Mouse (Mus musculus): ENCODE results near the gene Cnot4. TPM values are rescaled to one million over a fixed set of nuclear protein-coding genes. Genes with fewer than 3 reads are reported as not detected.
"Not testable (repeated sequence)": the region's sequence is repeated elsewhere in the genome, so short reads cannot be mapped to it uniquely, and the experiment has no call there.

Gene Cnot4
- total RNA-seq (2021): 10 to 100 TPM; 18.4 to 25.2 TPM
- long read RNA-seq, experiment 1, transcript Cnot4-203 (12 exons, 3,473 nt): major isoform, 5 of 16 reads
- long read RNA-seq, experiment 1, transcript Cnot4-207 (11 exons, 3,296 nt): major isoform, 5 of 16 reads
- long read RNA-seq, experiment 1, partial matches to known transcripts: 2 of 16 reads
- long read RNA-seq, experiment 1, other reads (novel, unspliced or antisense): 3 of 16 reads
- long read RNA-seq, experiment 2, partial matches to known transcripts: 3 of 11 reads
- long read RNA-seq, experiment 2, other reads (novel, unspliced or antisense): 2 of 11 reads

DNA sequence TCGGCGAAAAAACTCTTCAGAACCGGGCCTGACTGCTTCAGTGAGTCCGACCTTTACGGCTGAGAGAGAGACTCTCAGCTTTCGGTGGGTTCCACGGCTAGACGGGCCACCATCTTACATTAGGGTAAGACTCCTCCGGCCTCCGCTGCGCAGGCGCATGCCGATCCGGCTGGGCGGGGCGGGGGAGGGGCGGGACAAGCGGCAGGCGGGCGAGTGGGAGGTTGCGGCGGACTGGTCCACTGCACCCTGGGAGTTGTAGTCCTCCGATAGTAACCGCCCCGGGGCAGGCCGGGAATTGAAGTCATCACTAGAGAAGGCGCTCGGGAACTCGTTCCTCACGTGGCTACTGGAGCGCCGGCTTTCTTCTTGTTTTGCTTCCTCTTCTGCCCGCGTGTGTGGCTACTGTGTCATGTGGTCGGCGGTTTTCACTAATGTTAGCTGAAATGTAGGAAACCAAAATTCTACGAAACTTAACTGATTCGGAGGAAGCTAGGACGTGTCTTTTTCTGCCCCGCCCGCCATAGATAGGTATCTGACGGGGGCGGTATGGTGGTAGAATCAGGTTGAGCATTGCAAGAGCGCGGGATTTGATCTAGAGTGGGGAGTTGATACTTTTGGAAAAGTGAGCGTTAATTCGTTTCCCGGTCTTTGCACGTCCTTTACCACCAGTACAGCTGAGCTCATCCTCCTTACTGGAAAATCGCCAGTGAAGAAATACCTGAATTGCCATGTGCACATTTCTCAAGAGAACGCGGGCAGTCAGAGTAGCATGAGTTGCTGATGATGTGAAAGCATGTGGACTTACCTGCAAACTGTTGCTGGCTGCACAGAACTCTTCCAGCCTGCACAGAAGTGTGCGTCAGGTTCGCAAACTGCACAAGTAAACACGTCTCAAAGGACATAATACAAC lies at the start of gene Cnot4:
Gene Cnot4, minus strand, starts transcription at position 146 of the 910 bp plus-strand sequence.
- DNase-seq: peak; percentile 97

DNA sequence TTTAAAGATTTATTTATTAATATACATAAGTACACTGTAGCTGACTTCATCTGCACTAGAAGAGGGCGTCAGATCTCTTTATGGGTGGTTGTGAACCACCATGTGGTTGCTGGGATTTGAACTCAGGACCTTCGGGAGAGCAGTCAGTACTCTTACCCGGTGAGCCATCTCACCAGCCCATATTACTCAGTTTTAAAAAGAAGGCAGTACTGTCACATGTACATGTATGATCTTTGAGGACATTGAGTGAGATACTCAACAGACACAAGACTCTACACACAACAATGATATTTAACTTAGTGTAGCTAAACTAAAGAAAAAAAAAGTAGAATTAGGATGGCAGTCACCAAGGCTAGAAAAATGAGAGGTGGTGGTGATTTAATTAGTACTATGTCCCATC lies 45.8 kb upstream of the Cnot4 start:
- DNase-seq: not testable (repeated sequence)

- DNase-seq: peak; percentile 46
These were observed 44.2 kb upstream of the Cnot4 start for GRCm38 (mm10) chr6:35177650-35178272.

GRCm38 (mm10) chr6:35176979-35177649 lies 43.6 kb upstream of the Cnot4 start, which contains the start of gene Nup205:
Gene Nup205 (plus strand): TSS chr6:35177421.
- peak; percentile 73 for DNase-seq

DNA sequence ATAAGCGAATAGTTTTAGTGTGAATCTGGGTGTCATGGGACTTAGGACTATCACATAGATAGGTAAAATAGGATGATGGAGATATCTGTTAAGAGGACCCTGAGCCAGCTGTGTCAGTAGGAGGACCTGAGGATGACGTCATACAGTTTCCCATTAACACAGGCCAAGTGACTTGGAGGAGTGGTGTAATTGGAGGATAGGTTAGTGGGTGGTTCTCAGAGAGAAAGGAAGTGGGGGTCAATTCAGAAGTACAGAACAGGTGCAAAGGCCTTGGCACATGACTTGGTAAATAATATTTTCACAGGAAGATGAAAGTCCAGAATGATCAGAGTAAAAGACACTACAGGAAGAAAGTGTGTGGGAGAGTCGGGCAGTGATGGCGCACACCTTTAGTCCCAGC lies 39.7 kb upstream of the Cnot4 start:
- DNase-seq: no peak

- DNase-seq: not testable (repeated sequence)
These were observed 38.5 kb upstream of the Cnot4 start for GRCm38 (mm10) chr6:35172028-35172427.

GRCm38 (mm10) chr6:35169250-35169649 lies 35.7 kb upstream of the Cnot4 start:
- DNase-seq: no peak

GRCm38 (mm10) chr6:35154540-35154939 lies 21.0 kb upstream of the Cnot4 start:
- DNase-seq: no peak

DNA sequence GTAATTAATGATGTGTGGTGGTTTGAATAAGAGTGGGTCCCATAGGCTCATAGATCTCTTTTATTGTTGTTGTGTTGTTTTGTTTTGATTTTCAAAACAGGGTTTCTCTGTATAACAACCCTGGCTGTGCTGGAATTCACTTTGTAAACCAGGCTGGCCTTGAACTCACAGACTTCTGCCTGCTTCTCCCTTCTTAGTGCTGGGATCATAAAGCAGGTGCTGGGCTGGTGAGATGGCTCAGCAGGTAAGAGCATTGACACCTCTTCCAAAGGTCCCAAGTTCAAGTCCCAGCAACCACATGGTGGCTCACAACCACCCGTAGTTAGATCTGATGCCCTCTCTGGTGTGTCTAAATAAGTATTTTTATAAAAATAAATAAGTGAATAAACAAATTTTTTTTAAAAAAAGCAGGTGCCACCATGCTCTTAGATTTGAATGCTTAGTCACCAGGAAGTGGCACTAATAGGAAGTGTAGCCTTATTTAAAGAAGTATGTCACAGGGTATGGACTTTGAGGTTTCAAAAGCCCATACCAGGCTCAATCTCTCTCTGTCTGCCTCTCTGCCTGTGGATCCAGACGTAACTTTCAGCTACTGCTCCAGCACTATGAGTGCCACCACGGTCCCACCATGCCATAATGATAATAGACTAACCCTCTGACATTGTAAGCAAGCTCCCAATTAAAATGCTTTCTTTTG lies 14.3 kb upstream of the Cnot4 start:
- no peak for DNase-seq

DNA sequence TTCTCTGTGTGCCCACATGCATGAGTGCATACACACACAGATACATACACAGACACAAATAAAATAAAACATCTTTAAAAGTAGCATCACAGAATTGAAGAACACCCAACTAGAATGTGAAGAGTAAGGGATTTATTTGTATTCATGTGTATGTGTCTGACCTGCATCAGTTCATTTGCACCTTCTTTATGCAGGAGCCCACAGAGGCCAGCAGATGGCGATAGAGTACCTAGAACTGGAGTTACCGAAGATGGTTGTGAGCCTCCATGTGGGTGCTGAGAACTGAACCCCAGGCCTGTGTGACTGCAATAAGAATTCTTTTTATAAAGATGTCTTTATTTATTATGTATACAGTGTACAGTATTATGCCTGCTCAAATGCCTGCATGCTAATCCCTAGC lies 12.0 kb upstream of the Cnot4 start:
- DNase-seq: no peak

- no peak for DNase-seq
These were observed 6.8 kb upstream of the Cnot4 start for GRCm38 (mm10) chr6:35140351-35140750.

DNA sequence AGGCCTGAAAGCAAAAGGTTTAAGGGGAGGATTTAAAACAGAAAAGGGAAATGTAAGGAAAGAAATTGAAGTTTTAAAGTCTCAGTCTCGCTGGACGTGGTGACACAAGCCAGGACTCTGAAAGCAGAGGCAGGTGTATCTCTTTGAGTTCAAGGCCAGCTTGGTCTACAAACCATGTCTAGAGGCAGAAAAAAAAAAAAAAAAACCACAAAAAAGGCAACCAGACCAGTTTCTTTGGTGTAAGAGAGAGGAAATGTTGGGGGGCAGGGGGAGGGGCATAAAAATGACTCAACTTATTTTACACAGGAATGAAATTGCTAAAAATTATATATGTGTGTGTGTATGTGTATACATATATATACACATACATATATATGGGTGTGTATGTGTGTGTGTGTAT lies 1.3 kb upstream of the Cnot4 start:
- DNase-seq: no peak

DNA sequence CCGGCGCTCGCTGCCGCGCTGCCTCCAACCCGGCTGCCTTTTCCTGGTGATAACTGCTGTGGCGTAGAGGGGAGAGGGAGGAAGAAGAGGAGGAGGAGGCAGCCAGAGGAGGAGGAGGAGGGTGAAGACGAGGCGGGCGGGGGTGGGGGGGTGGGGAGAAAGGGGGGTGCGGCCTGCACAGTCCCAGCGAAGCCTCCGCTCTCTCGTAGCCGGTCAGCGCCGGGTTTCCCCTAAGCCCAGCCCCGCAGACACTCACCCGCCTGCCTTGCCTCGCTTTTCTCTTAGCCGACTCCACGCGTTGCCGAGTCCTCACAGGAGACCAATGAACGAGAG lies 312 bp downstream of the Cnot4 start:
- DNase-seq: no peak

DNA sequence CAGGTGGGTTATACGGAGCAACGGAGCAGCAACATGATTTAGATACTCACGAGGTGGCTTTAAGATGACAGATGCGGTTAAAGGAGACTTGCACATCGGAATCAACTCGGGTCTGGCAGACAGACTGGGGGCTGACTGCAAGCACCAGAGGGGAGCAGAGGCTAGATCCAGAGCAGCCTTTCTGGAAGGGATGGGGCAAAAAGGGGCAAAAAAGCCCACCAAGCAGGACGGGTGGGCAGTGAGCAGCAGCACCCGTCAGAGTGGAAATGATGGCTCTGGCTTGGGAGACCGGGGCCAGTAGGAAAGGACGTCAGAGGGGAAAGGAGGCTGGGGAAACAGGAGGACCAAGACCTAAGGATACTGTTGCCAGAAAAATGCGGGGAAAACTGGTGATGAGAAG lies 718 bp downstream of the Cnot4 start:
- peak; percentile 14 for DNase-seq

DNA sequence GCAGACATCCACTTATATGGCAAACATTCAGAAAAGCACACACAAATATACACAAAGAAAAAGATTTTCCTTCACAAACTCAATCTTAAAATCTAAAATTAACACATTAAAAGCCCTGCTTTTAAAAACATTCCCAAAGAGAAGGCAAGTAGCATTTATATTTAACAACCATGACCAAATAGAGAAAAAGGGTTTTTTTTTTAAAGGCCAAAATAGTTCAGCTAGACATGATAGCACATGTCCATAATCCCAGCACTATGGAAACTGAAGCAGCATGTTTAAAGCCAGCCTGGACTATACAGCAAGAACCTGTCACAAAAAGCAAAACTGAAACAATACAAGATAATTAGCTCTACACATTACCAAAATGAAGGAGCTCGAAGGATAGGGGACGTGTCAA lies 11.0 kb downstream of the Cnot4 start:
- no peak for DNase-seq

GRCm38 (mm10) chr6:35121925-35122324 lies 11.6 kb downstream of the Cnot4 start:
- no peak for DNase-seq

DNA sequence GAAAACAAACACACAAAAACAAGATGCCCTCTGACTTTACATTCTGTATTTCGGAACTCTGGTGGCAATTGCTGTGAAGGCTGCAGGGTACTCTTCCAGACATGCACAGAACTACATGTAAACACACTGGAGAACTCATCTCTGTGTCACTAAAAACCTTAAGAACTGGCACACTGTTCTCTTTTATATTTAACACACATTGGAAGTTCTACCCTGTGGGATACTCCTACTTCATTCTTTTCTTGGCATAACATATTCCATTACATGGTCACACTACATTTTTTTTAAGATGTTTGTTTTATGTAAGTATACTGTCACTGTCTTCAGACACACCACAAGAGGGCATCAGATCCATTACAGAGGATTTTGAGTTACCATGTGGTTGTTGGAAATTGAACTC lies 31.1 kb downstream of the Cnot4 start:
- DNase-seq: no peak

DNA sequence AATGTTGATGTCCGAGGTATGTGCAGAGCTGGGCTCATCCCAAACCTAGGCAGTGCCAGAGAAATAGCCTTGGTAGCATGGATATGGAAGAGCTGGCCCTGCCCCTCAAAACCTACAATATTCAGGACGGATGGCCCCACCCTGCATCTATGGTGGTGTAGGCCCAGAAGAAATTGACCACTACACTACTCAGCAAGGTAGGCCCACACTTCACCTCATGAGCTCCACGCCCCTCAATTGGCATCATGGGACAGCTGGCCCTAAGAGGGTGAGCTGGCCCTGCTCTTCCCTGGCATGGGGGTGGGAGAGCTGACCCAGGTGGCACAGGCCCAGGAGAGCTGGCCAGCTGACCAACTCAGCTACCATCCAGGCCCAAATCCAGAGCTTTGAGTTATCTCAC lies 48.6 kb downstream of the Cnot4 start:
- DNase-seq: peak; percentile 6

DNA sequence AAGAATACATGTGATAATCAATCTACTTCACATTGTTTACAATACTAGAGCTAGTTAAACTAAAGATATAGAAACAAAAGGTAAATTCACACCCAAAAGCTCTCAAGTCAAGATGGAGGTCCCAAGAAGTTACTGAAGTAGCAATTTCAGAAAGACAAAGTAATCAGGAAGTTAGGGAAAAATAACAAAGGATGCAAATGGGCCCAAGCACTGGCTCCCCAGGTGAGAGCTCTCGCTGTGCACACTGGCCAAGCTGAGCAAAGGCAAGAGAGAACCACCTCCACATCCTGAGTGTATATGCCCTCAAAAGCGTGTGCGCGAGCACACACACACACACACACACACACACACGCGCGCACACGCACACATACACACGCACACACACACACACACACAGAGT lies 58.4 kb downstream of the Cnot4 start:
- no peak for DNase-seq

GRCm38 (mm10) chr6:35071261-35071660 lies 62.3 kb downstream of the Cnot4 start:
- no peak for DNase-seq

GRCm38 (mm10) chr6:35062446-35062845 lies 71.1 kb downstream of the Cnot4 start:
- DNase-seq: no peak

DNA sequence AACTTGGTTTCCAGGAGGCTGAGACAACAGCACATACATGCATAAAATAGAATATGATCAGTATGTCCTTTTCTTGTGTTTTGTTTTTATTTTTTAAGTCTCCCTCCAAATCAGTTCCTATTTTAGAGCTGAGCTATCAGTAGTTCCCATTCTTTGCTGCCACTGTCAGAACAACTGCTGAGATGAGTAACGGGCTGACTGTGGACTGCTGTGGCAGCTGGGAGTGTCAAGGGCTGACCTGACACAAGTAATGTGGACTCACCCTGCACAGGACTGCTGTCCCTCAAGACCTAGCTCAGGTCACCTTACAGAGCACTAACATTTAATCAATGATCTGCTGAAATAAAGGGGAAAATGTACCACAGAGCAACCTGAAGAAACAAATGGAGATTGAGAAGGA lies 90.4 kb downstream of the Cnot4 start:
- DNase-seq: no peak
